Mouse (Mus musculus): ENCODE measurements at regions not wholly inside any gene's neighbourhood (a gene's known extent, or its start where the extent isn't known, plus 50 kb on each side); places are given as distances from the start of the nearest gene placed in this dataset.

DNA sequence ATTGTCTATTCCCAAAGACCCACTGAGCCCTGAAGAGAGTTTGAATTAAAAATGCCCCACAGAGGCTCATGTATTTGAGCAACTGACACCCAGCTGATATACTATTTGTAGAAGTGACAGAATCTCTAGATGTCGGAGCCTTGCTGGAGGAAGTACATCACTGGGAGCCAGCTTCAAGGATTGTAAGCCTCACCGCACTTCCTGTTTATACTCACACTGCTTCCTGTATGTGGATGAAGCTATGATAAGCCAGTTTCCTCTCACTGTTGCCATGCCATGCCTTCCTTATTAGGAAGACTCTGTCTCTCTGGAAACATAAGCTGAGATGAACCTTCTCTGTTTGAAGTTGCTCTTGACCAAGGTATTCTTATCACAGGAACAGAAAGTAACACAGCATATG is 251.8 kb upstream of the Pabpc6 start:
- dilution Hi-C loops (cut with MboI; ENCODE audit: extremely low pct_ligation_motif_present, extremely low pct_unique_long_range_greater_than_20kb, low sequenced_read_pairs) (no loop called here), in situ Hi-C loops (cut with MboI; ENCODE audit: low pct_ligation_motif_present, low pct_unique_long_range_greater_than_20kb, low sequenced_read_pairs) (no loop called here)
- no peaks in the 10 kb centered on the region for H3K4me1 ChIP-seq (ENCODE audit: control insufficient read depth in 1 of 2, insufficient read depth in 2 of 2)
- H3K9me3 ChIP-seq (replicated peaks; ENCODE audit: low read length): peaks cover 5% of the 10 kb centered on the region
- DNase-seq (ENCODE audit: extremely low read depth): no peak
- H3K4me3 ChIP-seq (replicated peaks in 1 of 3; ENCODE audit: low read depth in 2 of 3, low read length in 2 of 3, poor library complexity in 1 of 3): no peak overlapping the region
- no peaks in the 10 kb centered on the region for H3K36me3 ChIP-seq (replicated peaks in 1 of 2; ENCODE audit: control insufficient read depth in 1 of 2, insufficient read depth in 1 of 2, low read length in 1 of 2)
- TF ChIP-seq SIN3A (IDR thresholded peaks at IDR 0.05; ENCODE audit: low read length) (no peak), MAFK (IDR thresholded peaks at IDR 0.05; ENCODE audit: insufficient replicate concordance, low read length) (no peak), MAX (IDR thresholded peaks at IDR 0.05; ENCODE audit: low read length) (no peak), POLR2AphosphoS2 (IDR thresholded peaks at IDR 0.05; ENCODE audit: low read depth, low read length) (no peak), RAD21 (IDR thresholded peaks at IDR 0.05; ENCODE audit: low read depth, low read length) (no peak), TCF12 (IDR thresholded peaks at IDR 0.05; ENCODE audit: low read depth, low read length) (no peak), NELFE (IDR thresholded peaks at IDR 0.05; ENCODE audit: low read depth, low read length) (no peak), ETS1 (conservative IDR thresholded peaks at IDR 0.05; ENCODE audit: low read depth, low read length) (no peak), ZKSCAN1 (IDR thresholded peaks at IDR 0.05; ENCODE audit: borderline replicate concordance, low read depth, low read length) (no peak), SMC3 (IDR thresholded peaks at IDR 0.05; ENCODE audit: low read depth, low read length) (no peak), USF2 (conservative IDR thresholded peaks at IDR 0.05; ENCODE audit: low read depth, low read length) (no peak), EP300 (IDR thresholded peaks at IDR 0.05; ENCODE audit: low read length) (no peak), ZNF384 (IDR thresholded peaks at IDR 0.05; ENCODE audit: low read depth, low read length) (no peak), CHD1 (IDR thresholded peaks at IDR 0.05; ENCODE audit: low read depth, low read length) (no peak)
- H3K4me2 ChIP-seq (ENCODE audit: insufficient read depth, low read depth, poor library complexity, severe bottlenecking): no peak overlapping the region
- no peak overlapping the region for H3K9ac ChIP-seq (ENCODE audit: insufficient read depth, low read depth)
- H3K27ac ChIP-seq (ENCODE audit: insufficient read depth, low read depth): no peak overlapping the region
- no peaks in the 10 kb centered on the region for H3K27me3 ChIP-seq (replicated peaks)
- no peaks in the 10 kb centered on the region for H3K79me2 ChIP-seq (replicated peaks; ENCODE audit: control insufficient read depth, extremely low read depth, insufficient read depth, poor library complexity, severe bottlenecking)

GRCm38 (mm10) chr17:9917031-9917430 is 247.5 kb upstream of the Pabpc6 start:
- dilution Hi-C loops (cut with MboI; ENCODE audit: extremely low pct_ligation_motif_present, extremely low pct_unique_long_range_greater_than_20kb, low sequenced_read_pairs) (no loop called here), in situ Hi-C loops (cut with MboI; ENCODE audit: low pct_ligation_motif_present, low pct_unique_long_range_greater_than_20kb, low sequenced_read_pairs) (no loop called here)
- H3K27ac ChIP-seq (ENCODE audit: insufficient read depth, low read depth): no peak overlapping the region
- no peaks in the 10 kb centered on the region for H3K4me1 ChIP-seq (ENCODE audit: control insufficient read depth in 1 of 2, insufficient read depth in 2 of 2)
- H3K27me3 ChIP-seq (replicated peaks): no peaks in the 10 kb centered on the region
- DNase-seq (ENCODE audit: extremely low read depth): no peak
- no peak overlapping the region for H3K4me3 ChIP-seq (replicated peaks in 1 of 3; ENCODE audit: low read depth in 2 of 3, low read length in 2 of 3, poor library complexity in 1 of 3)
- no peaks in the 10 kb centered on the region for H3K36me3 ChIP-seq (replicated peaks in 1 of 2; ENCODE audit: control insufficient read depth in 1 of 2, insufficient read depth in 1 of 2, low read length in 1 of 2)
- H3K9ac ChIP-seq (ENCODE audit: insufficient read depth, low read depth): no peak overlapping the region
- TF ChIP-seq MXI1 (IDR thresholded peaks at IDR 0.05; ENCODE audit: low read depth, low read length): no peak
- no peak for TF ChIP-seq PAX5 (IDR thresholded peaks at IDR 0.05; ENCODE audit: low read length)
- no peak overlapping the region for H3K4me2 ChIP-seq (ENCODE audit: insufficient read depth, low read depth, poor library complexity, severe bottlenecking)
- peaks cover 5% of the 10 kb centered on the region for H3K9me3 ChIP-seq (replicated peaks; ENCODE audit: low read length)
- H3K79me2 ChIP-seq (replicated peaks; ENCODE audit: control insufficient read depth, extremely low read depth, insufficient read depth, poor library complexity, severe bottlenecking): no peaks in the 10 kb centered on the region

- H3K9me3 ChIP-seq (replicated peaks; ENCODE audit: low read length): no peaks in the 10 kb centered on the region
- H3K4me1 ChIP-seq (ENCODE audit: control insufficient read depth in 1 of 2, insufficient read depth in 2 of 2): no peaks in the 10 kb centered on the region
- H3K4me2 ChIP-seq (ENCODE audit: insufficient read depth, low read depth, poor library complexity, severe bottlenecking): no peak overlapping the region
- no peaks in the 10 kb centered on the region for H3K36me3 ChIP-seq (replicated peaks in 1 of 2; ENCODE audit: control insufficient read depth in 1 of 2, insufficient read depth in 1 of 2, low read length in 1 of 2)
- TF ChIP-seq RAD21 (IDR thresholded peaks at IDR 0.05; ENCODE audit: low read depth, low read length) (no peak), ZC3H11A (IDR thresholded peaks at IDR 0.05; ENCODE audit: low read depth, low read length) (no peak), JUND (conservative IDR thresholded peaks at IDR 0.05; ENCODE audit: low read depth, low read length) (no peak), NRF1 (IDR thresholded peaks at IDR 0.05; ENCODE audit: low read depth, low read length) (no peak), MAFK (IDR thresholded peaks at IDR 0.05; ENCODE audit: insufficient replicate concordance, low read length) (no peak), SIN3A (IDR thresholded peaks at IDR 0.05; ENCODE audit: low read length) (no peak), MAX (IDR thresholded peaks at IDR 0.05; ENCODE audit: low read length) (no peak), E2F4 (IDR thresholded peaks at IDR 0.05; ENCODE audit: insufficient replicate concordance, low read depth, low read length) (no peak), EP300 (IDR thresholded peaks at IDR 0.05; ENCODE audit: low read length) (no peak), MAZ (IDR thresholded peaks at IDR 0.05; ENCODE audit: low read depth, low read length) (no peak), JUN (IDR thresholded peaks at IDR 0.05; ENCODE audit: insufficient read depth, low read depth, low read length) (no peak), POLR2AphosphoS2 (IDR thresholded peaks at IDR 0.05; ENCODE audit: low read depth, low read length) (no peak), CHD1 (IDR thresholded peaks at IDR 0.05; ENCODE audit: low read depth, low read length) (no peak), ELF1 (IDR thresholded peaks at IDR 0.05; ENCODE audit: low read depth, low read length) (no peak), CHD2 (IDR thresholded peaks at IDR 0.05; ENCODE audit: low read length) (no peak), UBTF (IDR thresholded peaks at IDR 0.05; ENCODE audit: low read depth, low read length) (no peak), MYC (IDR thresholded peaks at IDR 0.05; ENCODE audit: low read depth, low read length) (no peak)
- DNase-seq (ENCODE audit: extremely low read depth): no peak
- dilution Hi-C loops (cut with MboI; ENCODE audit: extremely low pct_ligation_motif_present, extremely low pct_unique_long_range_greater_than_20kb, low sequenced_read_pairs): no loop called here
- no peak overlapping the region for H3K4me3 ChIP-seq (replicated peaks in 1 of 3; ENCODE audit: low read depth in 2 of 3, low read length in 2 of 3, poor library complexity in 1 of 3)
- H3K9ac ChIP-seq (ENCODE audit: insufficient read depth, low read depth): no peak overlapping the region
- in situ Hi-C loops (cut with MboI; ENCODE audit: low pct_ligation_motif_present, low pct_unique_long_range_greater_than_20kb, low sequenced_read_pairs): no loop called here
- H3K79me2 ChIP-seq (replicated peaks; ENCODE audit: control insufficient read depth, extremely low read depth, insufficient read depth, poor library complexity, severe bottlenecking): no peaks in the 10 kb centered on the region
- H3K27ac ChIP-seq (ENCODE audit: insufficient read depth, low read depth): no peak overlapping the region
- H3K27me3 ChIP-seq (replicated peaks): no peaks in the 10 kb centered on the region
Measured at GRCm38 (mm10) chr17:9910856-9911255, 241.3 kb upstream of the Pabpc6 start.
